Mouse (Mus musculus) cerebellum, adult 11 months (tissue): ENCODE data around the gene Ttc24.

ENCODE experiments used
- DNase-seq: peaks from one replicate; pipeline ENCODE4 v3.0.0; 2022

Gene Ttc24

DNA sequence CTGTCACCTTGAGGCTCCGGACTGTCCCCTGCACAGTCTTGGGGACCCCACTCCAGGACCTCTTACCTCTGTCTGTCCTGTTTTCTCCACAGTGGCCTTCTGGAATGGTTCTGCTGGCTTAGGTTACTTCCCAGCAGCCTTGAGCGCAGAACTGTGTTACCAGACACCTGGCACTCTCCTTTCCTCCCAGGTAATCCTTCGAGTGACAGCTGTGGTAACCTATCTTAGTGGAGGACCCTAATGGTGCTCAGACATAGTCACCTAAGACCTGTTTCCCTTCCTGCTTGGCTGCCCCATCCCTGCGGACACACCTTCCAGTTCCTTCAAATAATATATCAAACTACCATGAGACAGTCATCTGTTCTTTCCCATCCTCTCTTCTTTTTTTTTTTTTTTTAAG lies at the start of gene Ttc24:
TSS of gene Ttc24 (minus strand) at position 101 of the 400 bp plus-strand sequence.
- no peak for DNase-seq

DNA sequence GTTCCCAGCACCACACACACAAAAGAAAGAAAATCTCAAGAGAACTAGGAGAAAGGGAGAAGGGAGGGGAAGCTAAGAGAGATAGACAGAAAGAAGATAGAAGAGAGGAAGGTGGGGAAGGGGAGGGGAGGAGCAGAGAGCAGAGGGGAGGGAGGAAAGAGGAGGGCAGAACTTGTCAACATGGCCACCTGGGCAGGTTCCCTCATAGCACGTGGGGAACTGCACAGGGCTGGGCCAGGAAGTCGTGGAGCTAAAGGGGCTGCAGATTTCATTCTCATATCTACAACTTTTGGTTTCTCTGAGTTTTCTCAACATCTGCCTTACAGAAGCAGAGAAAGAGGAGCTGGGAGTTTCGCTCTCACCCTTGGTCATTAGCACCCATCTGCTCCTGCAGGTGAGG lies 49.5 kb upstream of the Ttc24 start:
- no peak for DNase-seq

DNA sequence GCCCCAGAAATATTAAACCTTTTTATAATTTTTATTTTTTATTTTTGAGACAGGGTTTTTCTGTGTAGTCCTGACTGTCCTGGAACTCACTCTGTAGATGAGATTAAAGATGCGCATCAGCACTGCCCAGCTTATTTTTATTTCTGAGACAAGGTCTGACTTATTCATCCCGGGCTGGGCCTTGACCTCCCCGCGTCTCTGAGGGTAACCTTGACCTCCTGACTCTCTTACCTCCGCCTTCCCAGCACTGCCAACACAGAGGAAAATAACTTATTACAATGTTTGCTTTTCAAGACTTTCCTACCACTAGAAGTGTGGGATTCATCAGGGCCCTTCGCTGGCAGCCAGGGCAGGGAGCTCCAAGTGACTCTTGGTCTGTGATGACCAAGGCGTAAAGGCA lies 48.1 kb upstream of the Ttc24 start:
- no peak for DNase-seq

DNA sequence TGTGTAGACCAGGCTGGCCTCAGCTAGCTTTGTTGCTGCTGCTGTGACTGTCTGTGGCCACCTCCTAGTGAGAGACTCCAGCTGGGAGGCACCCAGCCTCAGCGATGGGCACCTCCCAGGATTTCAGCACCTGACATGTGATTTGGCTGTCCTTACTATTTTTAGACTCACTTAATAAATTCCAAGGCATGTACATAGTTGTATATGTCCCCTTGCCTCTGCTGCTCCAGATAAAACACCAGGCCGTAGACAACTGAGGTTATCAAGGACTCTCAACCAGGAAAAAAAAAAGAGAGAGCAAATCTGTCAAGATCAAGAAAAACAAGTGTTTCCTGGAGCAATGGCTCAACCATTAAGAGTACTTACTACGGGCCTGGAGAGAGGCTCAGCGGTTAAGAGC lies 47.1 kb upstream of the Ttc24 start:
- no peak for DNase-seq

GRCm38 (mm10) chr3:88121164-88122131 lies 43.3 kb upstream of the Ttc24 start:
- DNase-seq, result no peak

GRCm38 (mm10) chr3:88120117-88120651 lies 42.1 kb upstream of the Ttc24 start:
- no peak for DNase-seq

DNA sequence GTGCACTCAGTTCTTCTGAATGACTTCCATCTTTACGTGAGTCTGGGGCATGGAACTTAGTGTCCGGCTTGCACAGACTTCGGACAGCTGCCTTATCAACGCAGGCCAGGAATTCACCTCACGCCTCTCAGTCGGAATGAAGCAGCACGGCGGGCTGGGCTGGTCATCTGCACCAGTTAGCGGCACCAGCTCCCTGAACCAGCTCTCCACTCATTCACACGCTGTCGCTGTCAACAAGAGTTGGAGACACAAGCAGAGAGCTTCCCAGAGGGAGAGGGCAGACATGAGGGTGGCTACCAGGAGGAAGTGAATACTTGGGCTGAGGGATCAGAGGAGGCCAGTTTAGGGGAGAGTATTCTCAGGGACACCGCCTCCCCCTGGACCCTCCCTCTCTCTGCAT lies 36.3 kb upstream of the Ttc24 start:
- DNase-seq, result no peak

DNA sequence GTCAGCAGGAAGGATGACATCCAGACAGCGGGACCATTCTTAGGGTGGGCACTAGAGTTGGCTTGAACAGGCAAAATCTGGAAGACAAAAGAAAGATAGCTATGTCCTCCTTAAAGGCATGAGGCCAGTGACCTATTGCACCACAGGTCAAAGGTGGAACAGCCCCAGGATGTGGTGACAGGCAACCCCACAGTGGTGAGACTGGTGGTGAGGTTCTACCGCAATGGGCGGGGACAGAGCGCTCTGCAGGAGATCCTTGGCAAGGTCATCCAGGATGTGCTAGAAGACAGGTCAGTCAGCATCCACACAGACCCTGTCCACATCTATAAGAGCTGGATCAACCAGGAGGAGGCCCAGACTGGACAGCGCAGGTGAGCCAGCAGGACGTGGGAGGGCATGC lies 31.0 kb upstream of the Ttc24 start:
- no peak for DNase-seq

GRCm38 (mm10) chr3:88106126-88106525 lies 28.0 kb upstream of the Ttc24 start:
- no peak for DNase-seq

DNA sequence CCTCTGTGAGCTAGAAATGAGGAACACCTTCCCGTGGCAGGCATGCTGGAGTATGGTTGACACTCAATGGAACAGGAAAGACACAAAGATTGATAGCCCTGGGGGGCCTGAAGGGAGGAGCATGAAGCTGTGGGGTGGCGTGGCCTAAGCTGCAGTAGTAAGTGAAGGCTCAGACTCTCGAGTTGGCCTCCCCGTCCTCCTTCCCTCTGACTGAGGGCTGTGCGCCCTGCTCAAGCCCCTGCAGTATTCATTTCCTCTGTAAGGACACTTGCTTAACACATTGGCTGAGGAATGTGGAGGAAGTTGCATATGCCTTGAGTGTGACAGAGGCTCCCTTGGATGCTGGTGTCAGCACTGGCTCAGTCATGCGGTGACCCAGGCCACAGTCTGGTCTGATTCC lies 24.5 kb upstream of the Ttc24 start:
- DNase-seq, result no peak

DNA sequence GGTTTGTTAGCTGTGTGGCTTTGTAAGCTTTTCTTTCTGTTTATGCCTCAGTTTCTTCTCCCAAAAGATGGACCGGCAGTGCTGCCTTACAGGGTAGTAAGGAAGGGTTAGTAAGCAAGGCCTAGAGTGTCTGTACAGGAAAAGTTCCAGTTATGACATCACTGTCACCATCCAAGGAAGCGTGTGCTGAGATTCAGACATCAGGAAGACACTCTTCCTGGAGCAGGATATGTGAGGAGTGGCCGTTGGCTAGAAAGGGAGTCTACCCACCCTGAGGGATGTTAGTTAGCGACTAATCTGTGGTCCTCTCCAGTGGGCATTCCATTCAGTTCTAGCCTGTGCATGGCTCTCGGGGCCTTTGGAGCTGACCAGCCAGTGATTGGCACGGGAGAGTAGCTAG lies 24.1 kb upstream of the Ttc24 start:
- DNase-seq, result no peak

DNA sequence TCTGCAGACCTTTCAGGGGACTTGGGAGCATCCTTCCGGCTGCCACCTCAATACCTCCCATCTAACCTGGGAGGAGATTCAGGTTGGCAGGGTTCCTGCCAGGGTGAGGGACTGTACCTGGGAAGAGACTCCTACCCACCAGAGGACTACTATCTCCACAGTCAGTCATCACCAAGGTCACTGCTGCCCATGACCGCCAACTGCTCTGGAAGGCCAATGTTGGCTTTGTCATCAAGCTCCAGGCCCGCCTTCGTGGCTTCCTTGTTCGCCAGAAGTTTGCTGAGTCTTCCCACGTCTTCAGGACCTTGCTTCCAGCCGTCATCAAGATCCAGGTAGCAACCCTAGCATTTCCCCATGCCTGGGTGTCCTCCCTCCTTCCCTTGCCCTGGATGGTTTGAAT lies 23.6 kb upstream of the Ttc24 start:
- DNase-seq, result no peak

GRCm38 (mm10) chr3:88100251-88100650 lies 22.1 kb upstream of the Ttc24 start:
- DNase-seq, result no peak

DNA sequence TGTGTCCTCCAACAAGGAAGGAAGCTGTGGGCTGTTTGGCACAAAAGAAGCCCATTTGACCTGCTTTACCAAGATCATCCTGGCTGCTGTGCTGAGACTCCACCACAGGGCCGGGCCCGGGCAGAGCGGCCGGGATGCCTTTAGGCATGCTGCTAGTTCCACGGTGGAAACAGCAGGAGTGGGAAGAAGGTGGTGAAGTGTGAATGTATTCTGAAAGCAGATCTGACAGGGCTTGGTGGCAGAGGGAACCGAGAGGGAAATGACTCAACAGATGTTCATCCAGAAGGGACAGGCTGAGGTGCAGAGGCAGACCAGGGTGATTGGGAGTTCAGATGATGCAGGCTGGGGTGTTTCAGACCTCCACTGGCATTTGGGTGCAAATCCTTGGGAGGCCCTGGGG lies 19.6 kb upstream of the Ttc24 start:
- DNase-seq, result no peak

DNA sequence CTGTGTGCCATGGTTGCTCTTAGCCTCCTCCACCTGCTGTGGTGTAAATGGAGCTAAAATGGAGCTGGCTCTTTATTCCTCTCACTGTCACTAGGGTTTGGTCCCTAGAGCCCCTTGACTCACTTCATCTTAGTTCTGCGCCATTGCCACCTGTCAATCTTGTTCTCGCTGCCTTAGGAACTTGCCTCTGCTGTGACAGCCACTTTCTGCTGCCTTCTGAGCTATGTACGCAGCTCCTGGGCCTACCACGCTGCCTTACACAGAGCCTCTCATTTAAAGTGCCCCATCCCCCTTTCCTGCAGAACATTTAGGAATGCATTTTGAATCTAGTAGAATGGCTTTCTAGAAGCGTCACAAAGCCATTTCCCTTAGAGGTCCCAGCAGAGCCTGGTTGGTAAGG lies 16.0 kb upstream of the Ttc24 start:
- DNase-seq, result no peak

GRCm38 (mm10) chr3:88090616-88091015 lies 12.5 kb upstream of the Ttc24 start:
- DNase-seq, result no peak

GRCm38 (mm10) chr3:88090106-88090505 lies 12.0 kb upstream of the Ttc24 start:
- DNase-seq, result no peak

GRCm38 (mm10) chr3:88087688-88088087 lies 9.6 kb upstream of the Ttc24 start:
- peak; percentile 28 for DNase-seq

DNA sequence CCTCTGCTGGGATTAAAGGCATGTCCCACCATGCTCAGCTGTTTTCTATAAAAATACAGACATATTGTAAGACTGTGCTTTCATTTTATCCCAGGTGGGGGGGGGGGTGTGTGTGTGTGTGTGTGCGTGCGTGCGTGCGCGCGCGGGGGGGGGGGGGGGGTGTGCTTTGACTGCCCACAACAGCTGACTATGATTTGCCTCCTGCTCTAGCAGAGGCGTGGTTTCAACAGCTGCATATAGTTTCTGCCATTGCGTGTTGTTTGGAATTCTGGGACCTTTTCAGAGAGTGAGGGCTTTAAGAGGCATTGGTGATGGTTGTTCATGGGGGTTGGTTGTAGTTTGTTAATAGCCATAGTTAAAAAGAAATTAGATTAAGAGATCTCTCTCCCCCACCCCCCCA lies 7.4 kb upstream of the Ttc24 start:
- DNase-seq, result no peak

DNA sequence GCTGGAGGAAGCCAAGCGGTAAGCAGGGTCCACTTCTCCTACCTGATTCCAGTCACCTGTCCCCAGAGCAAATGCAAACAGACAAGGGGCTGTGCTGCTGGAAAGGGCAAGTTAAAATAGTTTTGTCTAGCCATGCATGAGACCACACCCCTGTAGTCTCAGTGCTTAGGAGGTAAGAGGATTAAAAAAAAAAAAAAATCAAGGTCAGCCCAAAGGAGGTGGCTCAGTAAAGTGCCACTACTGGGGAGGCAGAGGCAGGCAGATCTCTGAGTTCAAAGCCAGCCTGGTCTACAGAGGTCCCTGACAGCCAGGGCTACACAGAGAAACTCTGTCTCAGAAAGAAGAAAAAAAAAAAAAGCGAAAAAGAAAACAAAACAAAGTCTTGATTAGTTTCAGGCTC lies 5.9 kb upstream of the Ttc24 start:
- DNase-seq, result no peak

DNA sequence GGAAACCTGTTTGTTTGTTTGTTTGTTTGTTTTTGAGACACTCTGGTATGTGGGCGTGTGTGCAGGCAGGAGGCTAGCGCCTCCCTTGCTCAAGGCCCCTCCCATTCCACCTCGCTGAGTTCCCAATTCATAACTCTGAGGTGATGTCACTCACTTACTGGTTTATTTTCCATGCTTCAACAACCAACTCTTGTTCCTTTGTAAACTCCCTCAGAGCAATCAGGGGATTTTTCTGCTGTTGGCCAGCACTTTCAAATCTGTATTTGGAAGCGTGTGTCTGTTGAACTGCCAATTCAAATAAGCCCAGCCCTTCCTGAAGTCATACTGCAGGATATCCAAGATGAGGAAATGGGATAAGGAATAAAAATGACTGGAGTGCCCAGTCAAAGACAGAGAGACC lies 4.6 kb upstream of the Ttc24 start:
- DNase-seq, result no peak

DNA sequence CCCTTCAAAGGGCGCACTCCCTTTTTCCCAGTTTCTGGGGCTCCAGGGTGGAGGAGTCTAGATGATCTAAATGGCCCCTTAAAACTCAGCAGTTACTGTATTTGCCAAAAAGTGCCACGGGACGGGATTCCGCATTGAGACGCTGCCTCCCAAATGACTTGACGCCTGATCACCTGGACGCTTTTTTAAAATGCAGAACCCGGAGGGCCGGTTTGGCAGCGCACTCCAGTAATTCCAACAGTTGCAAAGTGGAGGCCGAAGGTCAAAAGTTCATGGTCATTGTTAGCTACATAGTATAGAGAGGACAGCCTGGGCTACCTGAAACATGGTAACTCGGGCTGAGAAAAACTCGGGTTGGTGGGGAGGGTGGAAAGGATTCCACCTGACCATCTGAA lies 4.1 kb upstream of the Ttc24 start:
- DNase-seq, result no peak

GRCm38 (mm10) chr3:88081345-88082223 lies 3.5 kb upstream of the Ttc24 start, which contains the start of gene Iqgap3:
TSS of gene Iqgap3 (plus strand) at chr3:88081971.
- peak; percentile 81 for DNase-seq

- no peak for DNase-seq
Observed at GRCm38 (mm10) chr3:88077441-88077840, 663 bp downstream of the Ttc24 start.
